Mouse (Mus musculus): ENCODE data around the gene Rpl11.

DNA sequence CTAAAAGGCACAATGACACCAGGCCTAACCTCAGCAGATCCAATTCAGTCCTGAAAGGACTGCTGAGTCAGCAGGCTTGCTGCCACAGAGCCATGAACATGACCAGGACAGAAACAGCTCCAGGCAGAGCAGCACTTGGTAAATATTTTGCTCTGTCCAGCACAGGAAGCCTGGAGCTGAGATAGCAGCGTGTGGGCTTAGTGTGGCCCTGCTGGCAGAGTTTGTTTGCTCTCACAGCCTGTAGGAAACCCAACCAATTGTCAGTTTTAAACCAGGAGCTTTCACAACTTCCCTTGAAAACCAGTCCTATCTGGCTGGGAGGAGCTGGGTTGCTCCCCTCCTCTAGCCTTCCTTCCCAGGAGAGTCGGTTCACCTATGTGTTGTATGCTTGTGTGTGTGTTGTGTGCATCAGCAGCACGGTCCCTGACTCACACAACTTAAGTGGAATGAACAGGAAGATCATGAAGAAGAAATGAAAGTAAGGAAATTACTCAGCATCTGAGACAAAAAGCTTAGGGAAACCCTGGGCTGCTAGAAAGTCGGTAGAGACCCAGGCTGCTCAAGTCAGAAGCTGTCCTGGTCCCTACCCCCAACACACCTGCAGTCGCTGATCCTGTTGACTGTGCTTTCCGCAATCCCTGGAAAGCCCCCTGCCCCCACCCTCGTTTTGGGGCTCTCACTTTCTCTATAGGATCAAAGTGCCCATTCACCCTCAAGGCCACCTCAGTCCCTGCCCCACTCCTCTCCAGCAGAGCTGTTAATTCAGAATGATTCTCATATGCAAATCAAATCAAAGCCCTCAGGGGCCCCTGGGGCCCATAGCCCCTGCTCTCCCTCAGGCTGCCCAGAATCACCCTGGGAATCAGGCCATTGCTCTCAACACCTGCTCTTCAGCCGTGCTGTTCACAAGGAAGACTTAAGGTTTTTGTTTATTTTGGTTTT is 22.0 kb downstream of the Rpl11 start:
- no peak for TF ChIP-seq CTCF (IDR thresholded peaks at IDR 0.05; ENCODE audit: low read depth)
- no peak for TF ChIP-seq EP300 (IDR thresholded peaks at IDR 0.05; ENCODE audit: low read depth)

Data from liver, embryonic 14.5 days (tissue).